Mouse (Mus musculus): ENCODE results near the gene Gm49510.

Gene Gm49510

GRCm38 (mm10) chr15:78914823-78915659, 15.6 kb downstream of the Gm49510 start:
- DNase-seq (ENCODE audit: low spot score in 2 of 2) = no peak

GRCm38 (mm10) chr15:78915660-78916017, 16.2 kb downstream of the Gm49510 start:
- peak in 1 of 2 experiments; percentile 65 for DNase-seq (ENCODE audit: low spot score in 2 of 2)

DNA sequence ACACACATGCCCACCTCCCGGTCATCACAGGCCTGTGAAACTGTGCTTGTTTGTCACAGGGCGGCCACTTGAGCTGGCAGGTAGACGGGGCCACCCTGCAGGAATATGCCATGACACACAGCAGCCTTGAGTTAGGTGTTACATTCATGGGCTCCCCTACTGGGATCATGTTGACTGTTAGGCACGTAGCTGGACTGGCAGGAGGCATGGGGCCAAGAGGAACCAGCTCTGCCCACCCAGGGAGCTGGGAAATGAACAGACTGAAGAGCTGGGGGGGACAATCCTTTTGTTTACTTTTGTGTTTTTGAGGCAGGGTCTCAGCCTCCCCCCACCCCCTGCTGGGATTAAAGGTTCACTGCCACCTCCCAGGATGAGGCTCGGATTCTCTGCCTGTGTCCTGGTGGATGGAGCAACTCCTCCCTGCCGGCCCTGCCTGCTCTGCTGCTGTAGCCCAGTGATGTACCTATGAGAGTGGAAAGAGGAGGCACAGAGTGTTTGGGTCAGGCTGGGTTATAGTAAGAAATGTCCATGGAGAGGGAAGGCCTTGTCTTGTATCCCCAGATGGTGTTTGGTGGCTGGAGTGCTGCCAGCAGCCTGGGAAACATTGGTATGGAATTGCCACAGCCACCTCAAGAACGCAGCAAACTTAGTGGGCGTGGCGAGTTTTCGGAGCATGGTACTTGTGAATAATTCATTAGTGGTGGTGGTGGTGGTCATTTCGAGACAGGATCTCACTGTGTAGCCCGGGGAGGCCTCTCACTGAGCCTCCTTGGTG, 16.8 kb downstream of the Gm49510 start:
- DNase-seq (ENCODE audit: low spot score in 2 of 2) = peak in 1 of 2 experiments; percentile 44

- no peak for DNase-seq (ENCODE audit: low spot score in 2 of 2)
Observed at GRCm38 (mm10) chr15:78918126-78918525, 18.7 kb downstream of the Gm49510 start.

DNA sequence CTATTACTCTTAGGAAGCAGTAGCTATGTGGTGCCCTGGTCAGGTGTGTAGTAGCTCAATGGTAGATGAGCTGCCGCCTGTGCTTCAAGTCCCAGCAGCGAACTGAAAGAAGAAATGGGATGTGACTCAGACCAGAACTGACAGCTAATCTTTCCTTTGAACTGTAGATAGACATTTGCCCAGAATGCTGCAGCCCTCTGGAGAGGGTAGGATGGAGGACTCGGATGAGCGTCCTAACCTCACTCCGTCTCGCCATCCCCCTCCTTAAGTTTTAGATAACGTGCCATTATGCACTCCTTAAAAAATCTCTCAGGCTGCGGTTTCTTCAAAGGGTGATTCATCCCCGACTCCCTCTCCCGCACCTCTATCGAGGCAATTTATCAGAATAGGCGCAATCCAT, 20.4 kb downstream of the Gm49510 start:
- no peak for DNase-seq (ENCODE audit: low spot score in 2 of 2)

DNA sequence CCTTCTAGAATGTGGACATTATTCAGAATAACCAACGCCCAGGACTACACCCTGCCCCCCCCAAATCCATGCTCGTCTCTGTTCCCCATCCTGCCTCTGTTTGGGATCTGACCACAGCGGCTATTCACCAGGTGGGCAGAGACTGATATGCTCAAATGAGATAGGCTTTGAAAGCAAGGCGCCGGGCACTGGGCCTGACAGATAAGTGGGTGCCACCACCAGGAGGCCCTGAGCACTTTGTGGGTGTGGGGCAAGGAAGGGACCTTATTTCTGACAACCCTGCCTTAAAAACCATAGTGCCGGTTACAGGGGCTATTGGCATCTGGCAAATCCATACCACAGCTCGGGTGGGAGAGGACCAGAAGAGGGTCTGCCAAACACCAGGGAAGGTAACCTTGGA, 23.2 kb downstream of the Gm49510 start:
- no peak for DNase-seq (ENCODE audit: low spot score in 2 of 2)

DNA sequence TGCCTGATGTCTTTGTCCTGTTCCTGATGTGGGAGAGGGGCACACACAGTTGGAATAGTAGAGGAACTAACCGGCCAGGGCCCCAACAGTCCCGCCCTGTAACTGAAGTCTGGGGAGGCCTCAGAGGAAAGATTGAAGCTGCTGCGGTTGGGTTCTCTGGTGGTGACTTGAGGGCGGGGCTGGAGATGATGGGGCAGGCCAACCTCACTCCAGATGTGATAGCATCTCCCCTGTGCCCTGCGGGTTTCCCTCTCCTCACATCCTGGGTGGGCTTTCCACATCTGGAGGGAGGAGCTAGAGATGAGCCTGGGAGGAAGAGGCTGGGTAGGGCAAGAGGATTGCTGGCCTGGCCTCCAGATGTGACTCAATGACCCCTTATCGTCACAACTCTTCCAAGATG, 24.1 kb downstream of the Gm49510 start:
- DNase-seq (ENCODE audit: low spot score in 2 of 2) = no peak

- no peak for DNase-seq (ENCODE audit: low spot score in 2 of 2)
Observed at GRCm38 (mm10) chr15:78925129-78925528, 25.7 kb downstream of the Gm49510 start.

DNA sequence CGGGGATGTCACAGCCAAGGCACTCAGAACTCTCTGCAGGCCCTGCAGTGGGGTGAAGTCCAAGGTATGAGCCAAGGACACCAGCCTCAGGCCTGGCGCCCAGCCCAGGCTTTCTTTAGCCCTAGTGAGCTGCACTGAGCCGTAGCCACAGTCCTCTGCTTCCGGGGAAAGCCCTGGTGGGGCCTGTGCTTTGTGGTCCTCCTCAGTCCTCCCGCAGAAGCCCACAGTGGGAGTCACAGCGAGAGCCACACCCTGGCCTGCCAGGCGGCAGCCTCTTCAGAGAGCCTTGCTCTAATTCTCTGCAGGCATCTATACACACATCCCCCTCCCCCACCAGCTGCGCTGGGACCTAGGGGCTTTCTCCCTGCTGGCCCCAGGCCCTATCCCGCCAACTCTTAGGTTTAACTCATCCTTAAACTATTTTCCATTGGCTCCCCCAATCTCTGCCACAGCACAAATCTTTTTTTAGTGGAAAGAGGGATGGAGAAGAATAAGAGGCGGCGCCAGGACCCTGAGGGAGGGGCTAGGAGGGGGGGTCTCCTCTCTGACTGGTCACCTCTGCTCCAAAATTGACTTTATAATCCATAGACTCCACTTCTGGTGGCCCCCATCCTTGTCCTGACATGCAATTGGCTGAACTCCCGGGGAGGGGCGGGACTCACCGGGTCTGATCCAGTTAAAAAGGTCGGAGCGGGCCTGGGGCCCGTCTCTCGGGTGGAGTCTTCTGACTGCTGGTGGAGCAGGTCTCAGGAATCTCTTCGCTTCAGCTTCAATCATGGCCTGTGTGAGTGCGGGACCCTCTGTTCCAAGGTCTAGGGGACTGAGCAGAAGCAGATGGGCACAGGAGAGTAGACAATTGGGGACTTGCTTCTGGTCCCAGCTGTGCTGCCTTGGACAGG, 26.8 kb downstream of the Gm49510 start, which contains the start of gene Lgals1:
Gene Lgals1 (plus strand): TSS at position 705 of the 899 bp plus-strand sequence.
- DNase-seq (ENCODE audit: low spot score in 2 of 2) = peak; percentile 44 to 78

GRCm38 (mm10) chr15:78927021-78927787, 27.7 kb downstream of the Gm49510 start:
- no peak for DNase-seq (ENCODE audit: low spot score in 2 of 2)

DNA sequence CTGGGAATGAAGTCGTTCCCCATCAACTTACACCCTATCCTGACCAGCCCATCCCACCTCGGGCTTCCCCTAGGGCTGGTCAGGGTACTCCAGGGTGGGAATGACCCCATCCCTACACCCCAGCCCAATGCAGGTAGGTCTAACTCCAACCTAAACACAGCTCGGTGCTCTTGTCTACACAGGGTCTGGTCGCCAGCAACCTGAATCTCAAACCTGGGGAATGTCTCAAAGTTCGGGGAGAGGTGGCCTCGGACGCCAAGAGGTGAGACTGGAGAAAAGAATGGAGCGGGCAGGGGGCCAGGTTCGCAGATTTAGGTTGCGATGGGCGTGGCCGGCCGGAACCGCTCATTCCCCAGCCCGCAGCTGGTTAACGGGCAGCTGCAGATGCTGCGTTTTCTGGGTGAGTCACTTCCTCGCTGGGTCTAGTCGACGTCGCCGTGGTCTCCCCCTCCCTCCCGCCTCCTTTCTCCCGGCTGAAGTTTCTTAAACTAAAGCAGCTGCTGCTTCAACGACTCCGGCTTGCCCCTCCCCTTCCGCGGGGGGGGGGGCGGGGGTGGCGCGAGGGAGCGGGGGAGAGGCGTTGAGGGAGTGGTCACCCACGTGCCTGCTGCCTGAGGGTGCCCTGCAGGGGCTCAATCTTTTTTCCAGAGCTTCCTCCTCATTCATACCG, 28.5 kb downstream of the Gm49510 start:
- no peak for DNase-seq (ENCODE audit: low spot score in 2 of 2)

GRCm38 (mm10) chr15:78928539-78928938, 29.1 kb downstream of the Gm49510 start:
- DNase-seq (ENCODE audit: low spot score in 2 of 2) = no peak

DNA sequence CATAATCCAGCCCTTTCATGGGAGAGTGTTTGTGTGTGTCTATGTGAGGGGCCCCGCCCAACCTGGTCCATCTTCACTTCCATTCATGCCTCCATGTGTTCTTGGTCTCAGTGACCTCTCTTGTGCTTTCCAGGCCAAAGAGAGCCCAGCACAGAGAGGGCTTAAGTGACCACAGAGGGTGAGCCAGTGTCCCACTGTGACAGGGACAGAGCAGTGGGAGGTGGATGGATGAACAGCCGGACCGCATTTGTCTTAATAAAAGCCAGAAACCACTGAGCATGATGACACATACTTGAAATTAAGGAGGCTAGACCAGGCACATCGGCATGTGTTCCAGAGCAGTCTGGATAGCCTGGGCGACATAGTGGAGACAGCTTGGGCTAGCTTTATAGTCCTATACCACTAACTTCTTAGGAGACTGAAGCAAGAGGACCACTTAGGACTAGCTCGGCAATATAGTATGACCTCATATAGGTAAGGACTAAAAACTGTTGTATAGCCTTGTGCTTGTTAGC, 30.8 kb downstream of the Gm49510 start:
- no peak for DNase-seq (ENCODE audit: low spot score in 2 of 2)

- no peak for DNase-seq (ENCODE audit: low spot score in 2 of 2)
Observed at GRCm38 (mm10) chr15:78930801-78931426, 31.4 kb downstream of the Gm49510 start.

DNA sequence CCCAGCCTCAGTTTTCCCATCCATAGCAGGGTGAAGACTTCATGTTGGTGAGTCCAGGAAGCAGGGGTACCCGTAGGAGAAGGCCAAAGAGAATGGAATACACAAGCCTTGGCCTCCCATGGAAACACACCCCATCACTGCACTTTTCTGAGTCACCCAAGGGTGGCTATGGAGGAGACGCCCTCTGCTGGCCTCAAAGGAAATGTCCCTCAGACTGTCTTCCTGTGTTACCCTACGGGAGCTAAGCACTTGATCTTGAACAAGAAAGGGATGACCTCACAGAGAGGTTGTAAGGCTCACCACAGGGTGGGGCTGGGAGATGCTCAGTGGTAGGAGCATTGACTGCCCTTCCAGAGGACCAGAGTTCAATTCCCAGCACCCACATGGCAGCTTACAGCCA, 32.1 kb downstream of the Gm49510 start:
- no peak for DNase-seq (ENCODE audit: low spot score in 2 of 2)

- peak; percentile 61 to 83 for DNase-seq (ENCODE audit: low spot score in 2 of 2)
Observed at GRCm38 (mm10) chr15:78934784-78935320, 35.4 kb downstream of the Gm49510 start, which contains the start of gene Nol12. Nol12 (plus strand) TSS chr15:78934933.

DNA sequence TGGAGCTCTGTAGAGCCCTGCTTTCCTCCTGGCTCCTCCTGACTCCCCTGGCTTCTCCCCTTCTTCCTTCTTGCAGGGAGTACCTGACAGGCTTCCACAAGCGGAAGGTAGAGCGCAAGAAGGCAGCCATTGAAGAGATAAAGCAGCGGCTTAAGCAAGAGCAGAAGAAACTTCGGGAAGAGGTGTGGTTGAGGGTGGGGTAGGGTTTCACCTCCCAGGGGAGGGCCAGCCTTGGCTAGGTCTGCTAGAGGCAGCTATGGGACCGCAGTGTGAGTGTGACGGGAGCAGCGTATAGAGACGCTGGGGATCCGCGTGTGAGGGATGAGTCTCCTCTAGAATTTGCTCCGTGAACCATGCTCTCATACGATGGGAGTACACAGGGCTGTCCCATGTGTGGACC, 36.9 kb downstream of the Gm49510 start:
- DNase-seq (ENCODE audit: low spot score in 2 of 2) = no peak

GRCm38 (mm10) chr15:78937311-78937710, 37.8 kb downstream of the Gm49510 start:
- no peak for DNase-seq (ENCODE audit: low spot score in 2 of 2)

DNA sequence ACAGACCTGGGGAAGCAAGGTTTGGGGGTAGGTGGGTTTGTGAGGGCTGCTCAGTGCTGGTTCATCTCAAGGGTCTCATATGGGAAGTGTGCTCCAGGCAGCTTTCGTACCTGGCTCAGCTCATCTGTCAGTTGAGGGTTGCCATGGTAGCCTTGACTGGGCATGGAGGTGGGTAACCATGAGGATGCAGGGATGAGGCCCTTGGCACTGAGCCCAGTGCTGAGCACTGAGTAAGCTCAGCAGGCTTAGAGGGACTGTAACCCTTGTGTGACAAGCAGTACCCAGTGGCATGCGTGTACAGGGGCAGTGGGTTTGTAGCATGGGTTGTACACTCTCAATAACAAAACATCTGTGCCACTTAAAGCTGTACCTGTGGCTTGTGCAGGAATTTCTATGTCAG, 38.5 kb downstream of the Gm49510 start:
- DNase-seq (ENCODE audit: low spot score in 2 of 2) = no peak
